Mouse (Mus musculus) telencephalon, adult 2 months (tissue): ENCODE results near the gene Herc3.
"Not testable (repeated sequence)": the region's sequence is repeated elsewhere in the genome, so short reads cannot be mapped to it uniquely, and the experiment has no call there.

Experiments used
- DNase-seq: peaks from one replicate; pipeline ENCODE4 v3.0.0-alpha.2; 2011; ENCODE audit warnings: low read depth, low spot score

Herc3 gene

GRCm38 (mm10) chr6:58831232-58832009 lies at the start of gene Herc3:
TSS of gene Herc3 (plus strand) at chr6:58831465.
- DNase-seq = no peak

GRCm38 (mm10) chr6:58801394-58801793 lies 29.9 kb upstream of the Herc3 start:
- DNase-seq = no peak

GRCm38 (mm10) chr6:58814381-58814780 lies 16.9 kb upstream of the Herc3 start:
- DNase-seq = no peak

- DNase-seq = not testable (repeated sequence)
These were observed 14.2 kb upstream of the Herc3 start for GRCm38 (mm10) chr6:58817037-58817436.

- DNase-seq = no peak
These were observed 5.6 kb upstream of the Herc3 start for GRCm38 (mm10) chr6:58825619-58826018.

- no peak for DNase-seq
These were observed 5.2 kb upstream of the Herc3 start for GRCm38 (mm10) chr6:58826089-58826488.

- no peak for DNase-seq
These were observed 2.7 kb upstream of the Herc3 start for GRCm38 (mm10) chr6:58828582-58828981.

GRCm38 (mm10) chr6:58830840-58831231 lies 429 bp upstream of the Herc3 start:
- DNase-seq = no peak

GRCm38 (mm10) chr6:58832591-58833018 lies 1.3 kb downstream of the Herc3 start:
- no peak for DNase-seq

GRCm38 (mm10) chr6:58834470-58834869 lies 3.2 kb downstream of the Herc3 start:
- peak; percentile 78 for DNase-seq

GRCm38 (mm10) chr6:58835591-58835990 lies 4.3 kb downstream of the Herc3 start:
- DNase-seq = no peak

GRCm38 (mm10) chr6:58836476-58836875 lies 5.2 kb downstream of the Herc3 start:
- DNase-seq = no peak

GRCm38 (mm10) chr6:58837917-58838316 lies 6.7 kb downstream of the Herc3 start:
- DNase-seq = no peak

- DNase-seq = no peak
These were observed 9.9 kb downstream of the Herc3 start for GRCm38 (mm10) chr6:58841208-58841607.

GRCm38 (mm10) chr6:58842186-58842585 lies 10.9 kb downstream of the Herc3 start:
- DNase-seq = no peak

- DNase-seq = no peak
These were observed 12.3 kb downstream of the Herc3 start for GRCm38 (mm10) chr6:58843580-58843979.

GRCm38 (mm10) chr6:58844188-58844822 lies 13.0 kb downstream of the Herc3 start:
- DNase-seq = peak; percentile 66

GRCm38 (mm10) chr6:58846850-58847692 lies 15.8 kb downstream of the Herc3 start:
- no peak for DNase-seq

GRCm38 (mm10) chr6:58847836-58848235 lies 16.6 kb downstream of the Herc3 start:
- no peak for DNase-seq

- no peak for DNase-seq
These were observed 18.1 kb downstream of the Herc3 start for GRCm38 (mm10) chr6:58849356-58849755.

GRCm38 (mm10) chr6:58855676-58856367 lies 24.6 kb downstream of the Herc3 start:
- DNase-seq = no peak

GRCm38 (mm10) chr6:58856494-58856893 lies 25.2 kb downstream of the Herc3 start:
- no peak for DNase-seq
